Mouse (Mus musculus) urinary bladder, postnatal 36 days (tissue): Measurements from ENCODE around the gene Tmem9.

ENCODE experiments used
- DNase-seq, 2 experiments: peaks; one replicate each; pipeline ENCODE4 v3.0.0; 2022; ENCODE audit warnings: low spot score in 2 of 2, mixed read lengths in 1 of 2

Tmem9 gene

GRCm38 (mm10) chr1:136007211-136008158 is at the start of gene Tmem9:
Gene Tmem9, plus strand, starts transcription at chr1:136008150.
- peak; percentile 81 to 84 for DNase-seq

GRCm38 (mm10) chr1:135958483-135958882 is 49.5 kb upstream of the Tmem9 start:
- DNase-seq = no peak

- DNase-seq = no peak
These were observed 44.8 kb upstream of the Tmem9 start for GRCm38 (mm10) chr1:135963177-135963576.

- DNase-seq = no peak
These were observed 43.4 kb upstream of the Tmem9 start for GRCm38 (mm10) chr1:135964561-135964960.

GRCm38 (mm10) chr1:135967739-135968138 is 40.2 kb upstream of the Tmem9 start:
- DNase-seq = no peak

- no peak for DNase-seq
These were observed 37.5 kb upstream of the Tmem9 start for GRCm38 (mm10) chr1:135970486-135970885.

GRCm38 (mm10) chr1:135972576-135972975 is 35.4 kb upstream of the Tmem9 start:
- no peak for DNase-seq

- no peak for DNase-seq
These were observed 23.8 kb upstream of the Tmem9 start for GRCm38 (mm10) chr1:135984105-135984504.

- DNase-seq = no peak
These were observed 18.1 kb upstream of the Tmem9 start for GRCm38 (mm10) chr1:135989876-135990275.

GRCm38 (mm10) chr1:135993470-135993869 is 14.5 kb upstream of the Tmem9 start:
- DNase-seq = no peak

GRCm38 (mm10) chr1:135997537-135997936 is 10.4 kb upstream of the Tmem9 start:
- no peak for DNase-seq

GRCm38 (mm10) chr1:135999720-136000287 is 8.1 kb upstream of the Tmem9 start:
- DNase-seq = no peak

- no peak for DNase-seq
These were observed 6.5 kb upstream of the Tmem9 start for GRCm38 (mm10) chr1:136001438-136001837.

- DNase-seq = no peak
These were observed 1.6 kb upstream of the Tmem9 start, which contains the start of gene Igfn1 for GRCm38 (mm10) chr1:136006292-136006748. Gene Igfn1, minus strand, starts transcription at chr1:136006342.

- no peak for DNase-seq
These were observed 196 bp downstream of the Tmem9 start for GRCm38 (mm10) chr1:136008159-136008533.

GRCm38 (mm10) chr1:136010247-136010646 is 2.3 kb downstream of the Tmem9 start:
- no peak for DNase-seq

- no peak for DNase-seq
These were observed 5.6 kb downstream of the Tmem9 start for GRCm38 (mm10) chr1:136013513-136013912.

GRCm38 (mm10) chr1:136014796-136015502 is 7.0 kb downstream of the Tmem9 start:
- DNase-seq = no peak

- DNase-seq = no peak
These were observed 9.4 kb downstream of the Tmem9 start for GRCm38 (mm10) chr1:136017307-136017706.

GRCm38 (mm10) chr1:136017907-136018313 is 10.0 kb downstream of the Tmem9 start:
- peak; percentile 85 to 91 for DNase-seq

- peak; percentile 11 to 30 for DNase-seq
These were observed 10.6 kb downstream of the Tmem9 start for GRCm38 (mm10) chr1:136018390-136019189.
